Mouse (Mus musculus): ENCODE data around the gene Cpsf2.

Gene Cpsf2

GRCm38 (mm10) chr12:101980266-101980665 lies 4.5 kb downstream of the Cpsf2 start:
- DNase-seq (ENCODE audit: low spot score in 2 of 2), result no peak

DNA sequence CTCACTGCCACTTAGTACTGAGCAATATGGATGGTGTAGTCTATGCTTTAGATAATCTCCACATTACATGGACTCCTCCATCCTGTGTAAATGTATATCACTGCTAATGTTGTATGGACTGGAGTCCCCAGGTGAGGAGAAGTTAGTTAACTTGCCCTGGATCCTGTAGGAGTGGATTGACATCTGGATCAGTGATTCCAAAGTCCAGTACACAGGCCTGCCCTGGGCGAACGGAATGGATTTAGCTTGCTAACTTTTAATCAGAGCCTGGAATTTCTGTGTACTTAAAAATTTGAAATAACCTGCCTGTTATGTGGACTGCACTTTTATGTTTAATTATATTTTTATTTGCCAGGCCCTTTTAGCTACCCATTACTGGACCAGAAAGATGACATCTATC lies 5.8 kb downstream of the Cpsf2 start:
- DNase-seq (ENCODE audit: low spot score in 2 of 2), result no peak

DNA sequence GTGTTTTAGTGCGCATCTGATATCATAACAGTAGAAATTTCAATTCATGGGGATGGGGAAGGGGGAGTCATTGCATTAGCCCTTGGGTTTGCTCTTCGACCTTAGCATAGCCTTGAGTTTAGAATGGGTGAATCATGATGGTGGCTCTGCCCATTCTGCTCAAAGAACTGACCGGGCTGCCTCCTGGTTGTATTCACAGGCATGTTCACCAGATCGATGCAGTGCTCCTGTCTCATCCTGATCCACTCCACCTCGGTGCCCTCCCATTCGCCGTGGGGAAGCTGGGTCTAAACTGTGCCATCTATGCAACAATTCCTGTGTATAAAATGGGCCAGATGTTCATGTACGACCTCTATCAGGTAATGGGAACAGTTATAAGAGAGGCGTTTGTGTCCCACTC lies 7.2 kb downstream of the Cpsf2 start:
- DNase-seq (ENCODE audit: low spot score in 2 of 2), result no peak

GRCm38 (mm10) chr12:101985110-101985509 lies 9.3 kb downstream of the Cpsf2 start:
- no peak for DNase-seq (ENCODE audit: low spot score in 2 of 2)

GRCm38 (mm10) chr12:101987659-101988058 lies 11.9 kb downstream of the Cpsf2 start:
- no peak for DNase-seq (ENCODE audit: low spot score in 2 of 2)

- no peak for DNase-seq (ENCODE audit: low spot score in 2 of 2)
Observed at GRCm38 (mm10) chr12:101994576-101995467, 19.0 kb downstream of the Cpsf2 start.

DNA sequence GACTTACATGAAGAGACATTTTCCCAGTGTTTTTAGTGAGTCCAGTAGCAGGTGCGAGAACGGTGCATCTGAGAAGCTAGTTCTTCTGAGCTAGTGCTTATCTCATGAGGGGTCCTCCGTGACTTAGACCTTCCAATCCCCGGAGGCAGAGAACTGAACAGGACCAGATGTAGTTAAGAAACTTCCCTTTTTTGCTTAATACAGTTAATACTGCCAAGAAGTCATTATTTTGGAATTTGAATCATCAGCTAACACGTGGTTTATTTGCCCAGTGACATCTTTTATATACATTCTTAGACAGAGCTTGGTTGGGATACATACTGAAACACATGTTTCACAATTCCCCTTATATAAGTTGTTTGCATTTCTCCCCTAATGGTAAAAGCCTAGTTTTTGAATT lies 23.1 kb downstream of the Cpsf2 start:
- DNase-seq (ENCODE audit: low spot score in 2 of 2), result no peak

DNA sequence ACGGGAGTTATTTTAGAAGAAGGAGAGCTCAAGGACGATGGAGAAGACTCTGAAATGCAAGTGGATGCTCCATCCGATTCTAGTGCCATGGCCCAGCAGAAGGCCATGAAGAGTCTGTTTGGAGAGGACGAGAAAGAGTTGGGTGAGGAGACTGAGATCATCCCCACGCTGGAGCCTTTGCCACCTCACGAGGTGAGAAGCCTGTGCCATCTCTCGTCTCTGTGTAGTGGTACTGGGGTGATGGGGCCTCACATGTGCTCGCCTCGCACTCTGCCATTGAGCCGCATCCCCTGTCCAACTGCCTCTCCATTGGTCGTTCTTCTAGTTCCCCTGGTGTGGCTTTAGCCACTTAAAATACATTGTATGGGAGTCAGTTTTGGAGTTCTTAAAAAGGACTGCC lies 25.0 kb downstream of the Cpsf2 start:
- no peak for DNase-seq (ENCODE audit: low spot score in 2 of 2)

DNA sequence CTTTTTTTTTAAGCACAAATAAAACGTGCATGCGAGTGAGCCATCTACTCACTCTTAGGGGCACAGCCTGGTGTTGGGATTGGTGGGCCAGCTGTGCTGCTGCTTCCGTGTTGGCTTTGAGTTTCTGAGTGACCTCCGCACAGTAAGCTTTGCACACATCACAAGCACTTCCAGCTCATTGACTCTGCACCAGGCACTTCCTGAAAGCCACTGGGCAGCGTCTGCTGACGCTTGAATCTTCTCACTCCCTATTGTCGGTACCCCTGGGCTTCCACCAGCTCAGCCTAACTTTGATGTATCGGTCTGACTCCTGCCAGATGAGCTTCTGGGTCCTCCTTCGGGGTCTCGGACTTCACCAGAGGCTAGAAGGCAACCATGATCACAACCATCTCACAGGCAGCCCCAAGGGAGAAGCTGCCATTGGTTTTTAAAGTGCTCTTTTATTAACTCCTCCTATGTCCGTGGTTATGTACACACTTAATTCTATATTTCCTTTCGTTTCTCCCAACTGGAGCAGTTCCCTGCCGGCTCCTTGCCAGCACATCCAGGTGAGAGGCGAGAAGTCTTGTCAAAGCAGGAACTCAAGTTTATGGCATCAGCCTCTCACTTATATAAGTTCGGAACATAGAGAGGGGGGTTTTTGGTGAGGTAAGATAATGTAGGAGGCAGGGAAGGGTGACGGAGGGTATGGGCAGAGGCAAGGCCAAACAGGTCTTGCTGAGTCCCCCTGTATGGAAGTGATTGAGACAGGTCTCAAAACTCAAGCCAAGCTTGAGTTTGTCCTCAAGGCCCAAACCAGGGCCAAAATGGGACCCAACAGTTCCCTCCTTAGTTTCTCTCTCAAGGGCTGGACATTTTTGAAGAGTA lies 32.6 kb downstream of the Cpsf2 start:
- no peak for DNase-seq (ENCODE audit: low spot score in 2 of 2)

- DNase-seq (ENCODE audit: low spot score in 2 of 2), result no peak
Observed at GRCm38 (mm10) chr12:102009551-102009950, 33.8 kb downstream of the Cpsf2 start.

DNA sequence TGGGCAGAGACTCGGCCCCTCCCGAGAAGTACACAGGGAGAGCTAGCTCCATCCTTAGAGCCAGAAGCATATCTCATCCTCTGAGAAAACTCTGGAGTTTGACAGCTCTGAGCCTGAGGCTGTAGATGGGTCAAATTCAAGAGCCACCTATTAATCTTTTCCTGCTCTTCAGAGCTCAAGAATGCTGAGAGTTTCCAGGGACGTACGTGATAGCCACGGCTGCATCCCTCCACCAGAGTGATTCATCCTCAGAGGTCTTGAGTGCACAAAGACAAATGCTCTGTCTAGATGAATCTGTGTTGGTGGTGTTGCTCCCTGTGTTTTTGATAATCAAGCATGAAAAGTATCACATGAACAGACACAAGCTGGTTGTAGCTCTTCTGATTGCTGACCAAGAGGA lies 38.6 kb downstream of the Cpsf2 start:
- no peak for DNase-seq (ENCODE audit: low spot score in 2 of 2)

DNA sequence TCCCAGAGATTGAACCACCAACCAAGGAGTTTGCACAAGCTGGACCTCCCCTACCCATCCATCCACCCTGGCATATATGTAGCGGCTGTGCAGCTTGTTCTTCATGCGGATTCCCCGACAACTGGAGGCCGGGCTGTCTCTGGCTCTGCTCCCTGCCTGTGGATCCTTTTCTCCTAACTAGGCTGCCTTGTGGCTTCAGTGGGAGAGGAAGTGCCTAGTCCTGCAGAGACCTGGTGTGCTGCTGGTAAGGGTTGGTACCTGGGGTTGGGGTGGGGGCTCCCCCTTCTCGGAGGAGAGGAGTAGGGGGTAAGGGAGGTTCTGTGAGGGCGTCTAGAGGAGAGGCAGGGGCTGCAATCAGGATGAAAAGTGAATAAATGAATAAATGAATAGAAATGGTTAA lies 39.3 kb downstream of the Cpsf2 start:
- no peak for DNase-seq (ENCODE audit: low spot score in 2 of 2)

GRCm38 (mm10) chr12:102021923-102022322 lies 46.1 kb downstream of the Cpsf2 start:
- DNase-seq (ENCODE audit: low spot score in 2 of 2), result no peak

DNA sequence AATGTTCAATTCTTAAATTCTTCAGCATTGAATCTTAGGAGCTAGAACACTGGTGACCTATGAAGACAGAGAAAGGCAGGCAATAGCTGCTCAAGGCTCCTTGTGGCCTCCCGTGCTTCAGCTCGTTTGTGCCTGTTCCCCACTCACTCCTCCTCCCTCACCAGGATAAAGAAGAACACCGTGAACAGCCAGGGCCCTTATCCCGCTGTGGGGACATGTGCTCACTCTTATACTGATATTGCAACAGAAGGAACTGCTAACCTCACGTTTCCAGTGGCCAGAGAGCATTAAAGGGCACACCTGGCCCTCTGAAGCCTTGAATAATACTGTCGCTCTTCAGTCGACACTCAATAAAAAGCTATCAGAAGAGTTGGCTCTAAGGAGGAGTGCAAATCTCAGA lies 53.4 kb downstream of the Cpsf2 start:
- no peak for DNase-seq (ENCODE audit: low spot score in 2 of 2)

GRCm38 (mm10) chr12:102029892-102030446 lies 54.2 kb downstream of the Cpsf2 start:
- no peak for DNase-seq (ENCODE audit: low spot score in 2 of 2)

- no peak for DNase-seq (ENCODE audit: low spot score in 2 of 2)
Observed at GRCm38 (mm10) chr12:102034934-102035333, 59.1 kb downstream of the Cpsf2 start.

DNA sequence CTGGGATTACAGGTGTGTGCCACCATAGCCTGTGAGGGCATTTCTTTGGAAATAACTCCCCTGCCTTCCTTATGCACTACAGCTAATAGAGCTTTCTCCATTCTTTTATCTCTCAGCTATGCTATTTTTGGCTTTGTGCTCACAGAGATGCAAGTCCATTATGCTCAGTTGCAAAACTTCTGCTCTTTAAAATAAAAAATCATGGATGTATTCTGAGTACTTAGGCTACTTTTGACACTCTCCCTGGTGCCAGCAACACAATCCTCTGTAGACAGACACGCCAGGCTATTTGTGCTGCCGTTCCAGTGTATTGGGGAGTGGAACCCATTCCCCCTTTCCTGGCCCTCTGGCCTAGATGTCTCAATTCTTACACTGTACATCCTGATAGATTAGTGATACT lies 64.1 kb downstream of the Cpsf2 start:
- DNase-seq (ENCODE audit: low spot score in 2 of 2), result no peak

GRCm38 (mm10) chr12:102041699-102042098 lies 65.9 kb downstream of the Cpsf2 start:
- no peak for DNase-seq (ENCODE audit: low spot score in 2 of 2)

- no peak for DNase-seq (ENCODE audit: low spot score in 2 of 2)
Observed at GRCm38 (mm10) chr12:102042247-102042646, 66.5 kb downstream of the Cpsf2 start.

DNA sequence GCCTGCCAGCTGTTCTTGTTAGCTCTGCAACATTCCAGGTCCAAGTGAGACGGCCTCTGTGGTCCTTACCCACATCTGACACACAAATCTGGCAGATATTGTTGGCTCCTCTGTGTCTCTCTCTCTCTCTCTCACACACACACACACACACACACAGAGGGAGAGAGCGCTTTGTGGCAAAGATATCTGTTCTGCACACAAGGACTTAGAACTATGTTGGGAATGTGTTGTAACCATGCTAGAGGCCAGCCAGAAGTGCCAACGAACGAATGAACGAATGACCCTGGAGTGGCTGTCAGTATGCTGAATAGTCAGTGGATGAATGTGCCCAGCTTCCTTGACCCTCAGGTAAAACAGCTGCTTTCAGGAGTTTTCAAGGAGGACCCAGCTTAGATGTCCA lies 68.1 kb downstream of the Cpsf2 start:
- DNase-seq (ENCODE audit: low spot score in 2 of 2), result no peak

DNA sequence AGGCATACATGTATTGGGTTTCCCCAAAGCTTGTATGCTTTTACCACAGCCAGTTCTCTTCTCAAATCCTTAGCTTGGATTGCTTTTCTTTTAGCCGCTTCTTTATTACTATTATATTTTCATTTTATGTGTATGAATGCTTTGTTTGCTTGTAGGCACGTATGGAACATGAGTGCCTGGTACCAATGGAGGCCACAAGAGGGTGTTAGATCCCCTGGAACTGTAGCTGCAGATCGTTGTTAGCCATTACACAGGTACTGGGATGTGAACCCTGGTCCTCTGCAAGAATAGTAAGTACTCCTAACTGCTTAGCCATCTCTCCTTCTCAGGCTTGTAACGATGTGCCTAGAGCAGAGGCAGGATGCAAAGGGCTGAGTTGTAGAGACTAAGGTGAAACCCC lies 78.4 kb downstream of the Cpsf2 start:
- no peak for DNase-seq (ENCODE audit: low spot score in 2 of 2)

- peak in 1 of 2 experiments; percentile 24 for DNase-seq (ENCODE audit: low spot score in 2 of 2)
Observed at GRCm38 (mm10) chr12:102055758-102056157, 80.0 kb downstream of the Cpsf2 start.
